Mouse (Mus musculus) C2C12 (cell line): ENCODE results near the gene BC017158.

Experiments
- CTCF ChIP-seq: IDR thresholded peaks from one replicate; pipeline ENCODE4 v1.5.1; 2011; ENCODE audit not compliant: control insufficient read depth, insufficient read depth, insufficient read length
- FOSL1 ChIP-seq: IDR thresholded peaks from one replicate; pipeline ENCODE4 v1.8.0; 2011; ENCODE audit warnings: mild to moderate bottlenecking, low read length; ENCODE audit not compliant: poor library complexity, insufficient read depth, severe bottlenecking
- USF1 ChIP-seq: IDR thresholded peaks from one replicate; pipeline ENCODE4 v1.6.1; 2011; ENCODE audit warnings: low read depth, mild to moderate bottlenecking, control low read depth, moderate library complexity

DNA sequence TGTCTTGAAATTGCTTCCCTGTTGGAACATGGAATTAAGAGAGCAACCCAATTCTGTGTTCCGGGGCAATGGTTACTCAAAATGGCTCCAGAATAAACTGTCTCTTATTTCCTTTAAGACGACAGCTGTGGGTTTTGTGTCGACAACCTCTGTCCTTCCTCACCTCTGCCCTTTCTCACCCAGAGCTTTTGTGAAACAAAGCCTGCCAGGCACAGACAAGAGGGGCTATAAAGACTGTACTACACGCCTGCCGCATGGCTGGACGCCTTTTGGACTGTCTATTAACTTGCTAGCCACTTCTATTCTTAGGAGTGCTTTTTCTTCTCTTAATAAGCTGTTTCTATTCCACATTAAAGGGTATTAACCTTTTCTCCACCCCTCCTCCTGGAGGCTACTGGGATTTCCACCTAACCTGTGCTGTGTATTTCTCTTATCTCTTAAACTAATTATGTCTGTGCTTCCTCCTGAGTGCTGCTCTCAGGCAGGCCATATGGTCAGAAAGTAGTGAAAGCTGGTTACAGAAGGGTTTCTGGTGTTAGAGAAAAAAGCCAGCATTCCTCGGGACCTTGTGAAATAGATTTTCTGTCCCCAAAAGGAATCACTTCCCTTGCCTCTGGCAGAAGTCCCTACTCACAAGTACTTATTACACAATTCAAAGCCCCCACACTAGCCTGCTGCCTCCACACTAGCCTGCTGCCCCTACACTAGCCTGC lies 15.3 kb downstream of the BC017158 start:
- no peak for TF ChIP-seq CTCF
- TF ChIP-seq FOSL1, result no peak
- no peak for TF ChIP-seq USF1
